Mouse (Mus musculus): ENCODE measurements at regions not wholly inside any gene's neighbourhood (a gene's known extent, or its start where the extent isn't known, plus 50 kb on each side); places are given as distances from the start of the nearest gene placed in this dataset.

DNA sequence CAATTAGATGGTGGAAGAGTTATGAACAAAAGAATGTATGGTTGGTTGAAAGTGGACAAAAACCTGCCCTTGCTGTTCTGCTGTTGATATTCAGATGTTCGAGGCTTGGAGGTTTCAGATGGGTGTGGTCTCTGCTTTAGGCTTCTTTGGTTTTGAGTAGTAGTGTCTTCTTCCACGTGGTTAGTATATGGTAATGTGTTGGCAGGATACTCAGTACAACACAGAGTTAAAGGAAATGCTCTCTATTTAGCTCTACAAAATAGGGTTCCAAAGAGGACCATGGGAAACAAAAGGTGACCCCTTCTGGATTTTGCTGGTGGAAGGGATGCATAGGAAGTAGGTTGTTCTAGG is 333.9 kb upstream of the Tmpo start:
- Histone ChIP-seq H3K4me3 (replicated peaks) (no peak overlapping the region), H3K9me3 (no peaks in the 10 kb centered on the region), H3K4me2 (replicated peaks) (no peak overlapping the region), H3K4me1 (replicated peaks) (no peaks in the 10 kb centered on the region), H3K27ac (no peak overlapping the region), H3K27me3 (replicated peaks) (no peaks in the 10 kb centered on the region), H3K9ac (no peak overlapping the region), H3K36me3 (no peaks in the 10 kb centered on the region)
- WGBS, result 71% methylated on average over 2 of the region's 2 CpGs
- ATAC-seq, result no peak

DNA sequence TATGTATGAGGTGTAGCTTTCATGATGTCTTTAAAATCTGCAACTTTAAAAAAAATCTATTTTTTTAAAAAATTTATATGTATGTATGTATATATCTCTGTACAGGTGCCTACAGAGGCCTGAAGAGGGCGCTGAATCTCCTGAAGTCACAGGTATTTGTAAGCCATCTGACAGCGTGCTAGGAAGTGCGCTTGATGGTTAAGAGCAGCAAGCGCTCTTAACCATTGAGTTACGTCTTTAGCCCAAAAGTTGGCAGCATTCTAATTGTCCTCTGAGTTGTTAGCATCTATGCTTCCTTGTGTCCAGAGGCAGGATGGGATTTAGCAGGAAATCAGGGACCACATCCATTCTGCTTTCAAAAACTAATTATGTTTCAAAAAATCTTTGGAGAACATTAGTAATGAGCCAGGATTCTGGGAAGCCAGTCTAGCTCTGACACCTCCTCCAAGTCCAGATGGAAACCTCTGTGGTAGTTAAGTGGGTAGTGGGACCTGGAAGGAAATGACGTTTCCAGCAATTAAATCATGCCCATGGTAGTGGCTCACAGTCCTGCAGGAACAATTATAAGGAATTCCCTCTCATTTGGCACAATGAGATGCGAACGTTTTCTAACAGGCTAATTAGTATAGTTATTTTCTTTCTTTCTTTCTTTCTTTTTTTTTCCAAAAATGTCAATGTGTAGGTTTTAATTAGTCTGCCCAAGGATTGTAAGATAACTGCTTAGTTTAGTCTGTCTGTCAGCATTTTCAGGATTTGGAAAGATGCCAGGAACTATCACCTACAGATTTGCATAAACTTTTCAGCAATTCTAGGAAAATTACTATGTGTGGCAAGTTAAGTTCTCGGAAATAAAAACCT is 333.3 kb upstream of the Tmpo start:
- Histone ChIP-seq H3K9me3 (no peaks in the 10 kb centered on the region), H3K4me1 (replicated peaks) (no peaks in the 10 kb centered on the region), H3K4me2 (replicated peaks) (no peak overlapping the region), H3K9ac (no peak overlapping the region), H3K27me3 (replicated peaks) (no peaks in the 10 kb centered on the region), H3K4me3 (replicated peaks) (no peak overlapping the region), H3K36me3 (no peaks in the 10 kb centered on the region), H3K27ac (no peak overlapping the region)
- no peak for ATAC-seq
- 85% methylated on average over 9 of the region's 9 CpGs for WGBS

DNA sequence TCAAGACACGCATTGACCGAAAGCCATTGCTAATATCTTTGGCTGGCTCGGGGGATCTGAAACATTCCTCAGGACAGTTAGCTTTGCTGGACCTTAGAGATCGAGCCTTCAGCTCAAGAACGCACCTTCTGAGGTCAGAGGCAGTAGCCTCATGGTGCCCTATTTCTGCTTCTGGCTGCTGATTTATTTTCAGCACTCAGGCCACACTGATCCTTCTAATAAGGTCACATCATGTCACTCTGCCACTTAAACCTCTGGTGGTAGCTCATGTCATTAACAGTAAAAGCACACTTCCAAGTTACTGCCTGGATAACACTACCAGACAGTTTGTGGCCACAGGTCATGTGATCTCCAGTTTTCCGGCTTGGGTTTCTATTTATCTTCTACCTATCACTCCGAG is 325.9 kb upstream of the Tmpo start:
- no peaks in the 10 kb centered on the region for H3K4me1 ChIP-seq (replicated peaks)
- 93% methylated on average over 7 of the region's 7 CpGs for WGBS
- H3K9me3 ChIP-seq, result no peaks in the 10 kb centered on the region
- ATAC-seq, result no peak
- H3K9ac ChIP-seq, result no peak overlapping the region
- H3K36me3 ChIP-seq, result no peaks in the 10 kb centered on the region
- no peak overlapping the region for H3K4me2 ChIP-seq (replicated peaks)
- no peak overlapping the region for H3K4me3 ChIP-seq (replicated peaks)
- H3K27ac ChIP-seq, result no peak overlapping the region
- no peaks in the 10 kb centered on the region for H3K27me3 ChIP-seq (replicated peaks)

DNA sequence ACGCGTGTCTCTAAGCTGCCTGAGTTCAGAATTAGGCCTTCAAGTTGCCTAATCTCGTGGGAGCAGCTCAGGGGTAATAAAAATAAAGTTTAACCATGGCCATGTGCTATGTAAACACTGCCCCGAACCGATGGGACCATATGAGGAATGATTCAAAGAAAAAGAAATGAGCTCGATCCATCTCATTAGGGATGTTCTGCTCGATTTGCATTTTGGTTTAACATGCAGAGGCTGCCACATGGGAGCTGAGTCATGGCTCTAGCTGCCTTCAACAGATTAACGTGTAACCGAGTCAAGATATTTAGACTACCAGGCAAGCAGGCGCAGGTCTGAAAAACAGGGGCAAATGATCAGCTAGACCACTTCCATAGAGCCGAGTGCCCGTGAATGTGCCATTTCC is 323.8 kb upstream of the Tmpo start:
- H3K27ac ChIP-seq, result no peak overlapping the region
- no peaks in the 10 kb centered on the region for H3K4me1 ChIP-seq (replicated peaks)
- no peaks in the 10 kb centered on the region for H3K9me3 ChIP-seq
- no peak for ATAC-seq
- no peaks in the 10 kb centered on the region for H3K27me3 ChIP-seq (replicated peaks)
- no peak overlapping the region for H3K4me2 ChIP-seq (replicated peaks)
- H3K9ac ChIP-seq, result no peak overlapping the region
- WGBS, result 58% methylated on average over 12 of the region's 12 CpGs
- no peak overlapping the region for H3K4me3 ChIP-seq (replicated peaks)
- H3K36me3 ChIP-seq, result no peaks in the 10 kb centered on the region

DNA sequence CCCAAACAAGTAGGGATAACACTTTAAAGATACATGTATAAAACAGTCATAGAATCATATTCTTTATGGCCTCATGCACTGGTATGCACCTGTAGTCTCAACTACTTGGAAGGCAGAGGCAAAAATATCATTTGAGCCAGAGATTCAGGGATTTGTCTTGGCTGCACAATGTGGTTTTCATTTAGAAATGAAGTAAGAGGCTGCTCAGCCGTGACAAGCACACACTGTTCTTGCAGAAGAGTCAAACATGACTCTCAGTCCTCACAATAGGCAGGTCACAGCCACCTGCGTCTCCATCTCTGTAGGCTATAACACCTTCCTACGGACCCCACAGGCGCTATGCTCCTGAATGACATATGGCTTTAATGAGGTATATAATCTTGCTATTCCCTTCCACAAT is 317.4 kb upstream of the Tmpo start:
- H3K4me3 ChIP-seq (replicated peaks), result no peak overlapping the region
- no peak overlapping the region for H3K27ac ChIP-seq
- no peaks in the 10 kb centered on the region for H3K4me1 ChIP-seq (replicated peaks)
- WGBS, result 82% methylated on average over 4 of the region's 4 CpGs
- H3K9ac ChIP-seq, result no peak overlapping the region
- no peaks in the 10 kb centered on the region for H3K27me3 ChIP-seq (replicated peaks)
- no peaks in the 10 kb centered on the region for H3K9me3 ChIP-seq
- no peak overlapping the region for H3K4me2 ChIP-seq (replicated peaks)
- H3K36me3 ChIP-seq, result no peaks in the 10 kb centered on the region
- ATAC-seq, result no peak

DNA sequence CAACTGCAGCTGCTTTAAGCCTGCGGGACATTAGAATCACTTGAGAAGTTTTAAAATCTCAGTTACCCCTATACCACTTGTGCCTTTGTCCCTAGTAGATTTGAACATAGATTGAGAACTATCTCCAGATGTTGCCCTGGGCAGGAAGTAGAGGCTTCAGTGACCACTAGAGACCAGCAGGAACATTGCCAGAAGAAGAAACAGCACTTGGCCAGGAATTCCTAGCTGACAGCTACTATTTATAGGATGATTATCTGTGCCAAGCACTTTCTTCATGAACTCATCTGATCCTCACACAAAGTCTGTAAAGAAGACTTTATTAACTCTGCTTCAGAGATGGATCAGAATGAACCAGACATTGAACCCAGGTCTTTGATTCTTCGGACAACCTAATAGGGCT is 283.6 kb upstream of the Tmpo start:
- ATAC-seq, result no peak
- H3K9ac ChIP-seq, result no peak overlapping the region
- 79% methylated on average over 2 of the region's 2 CpGs for whole genome bisulfite sequencing
- no peaks in the 10 kb centered on the region for H3K4me1 ChIP-seq (replicated peaks)
- no peaks in the 10 kb centered on the region for H3K9me3 ChIP-seq
- H3K4me2 ChIP-seq (replicated peaks), result no peak overlapping the region
- no peaks in the 10 kb centered on the region for H3K27me3 ChIP-seq (replicated peaks)
- H3K4me3 ChIP-seq (replicated peaks), result no peak overlapping the region
- H3K36me3 ChIP-seq, result no peaks in the 10 kb centered on the region
- H3K27ac ChIP-seq, result no peak overlapping the region

DNA sequence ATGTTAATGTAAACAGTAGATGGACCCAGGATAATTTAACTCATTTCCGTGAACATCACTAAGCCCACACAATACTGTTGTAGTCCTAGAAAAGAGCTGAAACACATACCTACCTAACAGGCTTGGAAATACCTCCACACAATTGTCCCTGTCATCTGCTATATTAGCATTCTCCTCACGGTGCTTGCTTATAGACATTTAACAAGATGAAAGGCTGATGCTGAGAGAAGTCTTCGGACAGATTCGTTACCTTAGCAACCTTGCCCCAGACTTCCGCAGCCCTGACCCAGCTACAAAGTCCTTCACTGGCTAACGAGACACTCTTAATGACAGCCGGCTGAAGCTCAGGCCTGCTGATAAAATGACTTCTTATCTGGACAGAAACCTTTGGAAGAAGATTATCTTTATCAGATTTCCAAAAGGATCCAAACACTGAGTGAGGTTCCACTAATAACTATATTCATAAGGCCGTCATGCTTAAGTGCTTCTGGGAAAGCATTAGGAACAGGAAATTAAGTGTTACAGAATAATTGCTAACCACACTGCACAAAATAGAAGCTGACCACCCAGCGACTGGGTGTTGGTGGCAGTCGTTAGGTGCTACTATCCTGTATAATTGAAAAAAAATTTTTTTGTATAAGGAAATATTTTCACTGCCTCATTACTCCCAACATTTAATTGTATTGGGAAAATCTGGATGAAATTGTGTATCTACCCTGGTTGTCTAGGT is 267.0 kb upstream of the Tmpo start:
- Histone ChIP-seq H3K4me3 (replicated peaks) (no peak overlapping the region), H3K9me3 (no peaks in the 10 kb centered on the region), H3K36me3 (no peaks in the 10 kb centered on the region), H3K27me3 (replicated peaks) (no peaks in the 10 kb centered on the region), H3K4me1 (replicated peaks) (no peaks in the 10 kb centered on the region), H3K4me2 (replicated peaks) (no peak overlapping the region), H3K9ac (no peak overlapping the region), H3K27ac (no peak overlapping the region)
- no peak for ATAC-seq
- 33% methylated on average over 10 of the region's 10 CpGs for WGBS

DNA sequence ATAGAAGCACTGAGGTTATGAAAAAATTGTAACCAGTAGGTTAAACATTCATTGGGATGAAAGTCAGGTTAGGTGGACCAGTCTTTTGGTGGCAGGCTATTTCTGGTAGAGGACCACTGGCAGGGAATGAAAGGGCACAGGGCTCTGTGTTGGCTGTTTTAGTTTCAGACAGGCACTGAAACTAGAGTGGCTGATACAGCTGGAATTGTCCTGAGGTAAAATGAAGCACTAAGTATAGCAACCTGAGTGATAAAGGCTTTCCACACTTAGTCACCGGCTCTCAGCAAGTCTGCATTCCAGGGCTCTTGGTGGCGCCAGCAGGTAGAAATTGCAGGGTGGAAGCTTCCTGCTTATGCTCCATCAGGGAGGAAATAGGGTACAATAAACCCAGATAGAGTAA is 262.2 kb upstream of the Tmpo start:
- ATAC-seq, result no peak
- 56% methylated on average over 2 of the region's 2 CpGs for WGBS

DNA sequence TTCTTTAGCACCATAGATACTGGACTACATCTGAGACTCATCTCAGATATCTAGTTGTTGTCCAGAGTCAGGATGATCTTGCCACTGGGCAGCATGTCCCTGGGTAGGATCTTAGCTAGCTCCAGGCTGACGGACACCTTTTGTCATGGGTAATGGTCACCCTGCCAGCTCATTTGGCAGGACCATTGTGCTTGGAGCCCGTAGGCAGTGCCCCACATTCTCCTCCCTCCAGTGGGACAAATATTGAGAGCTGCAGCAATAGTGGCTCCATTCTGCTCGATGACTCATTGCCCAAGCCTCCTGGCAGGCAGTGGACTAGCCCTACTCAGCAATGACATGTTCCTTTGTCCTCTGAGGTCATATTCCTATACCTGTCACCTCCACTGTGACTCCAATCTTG is 258.9 kb upstream of the Tmpo start:
- 0 out of 2 replicates have a peak, but pooled peaks cover 6% of the 10 kb centered on the region for H3K4me1 ChIP-seq (replicated peaks)
- ATAC-seq, result no peak
- no peaks in the 10 kb centered on the region for H3K9me3 ChIP-seq
- H3K4me2 ChIP-seq (replicated peaks), result no peak overlapping the region
- H3K36me3 ChIP-seq, result no peaks in the 10 kb centered on the region
- H3K27ac ChIP-seq, result no peak overlapping the region
- WGBS, result 92% methylated on average over 3 of the region's 3 CpGs
- H3K9ac ChIP-seq, result no peak overlapping the region
- H3K27me3 ChIP-seq (replicated peaks), result no peaks in the 10 kb centered on the region
- H3K4me3 ChIP-seq (replicated peaks), result no peak overlapping the region

More for the DNA sequence above, 262.2 kb upstream of the Tmpo start:
- H3K4me1 ChIP-seq (replicated peaks), result no peaks in the 10 kb centered on the region
- H3K27me3 ChIP-seq (replicated peaks), result no peaks in the 10 kb centered on the region
- no peak overlapping the region for H3K4me3 ChIP-seq (replicated peaks)
- no peak overlapping the region for H3K27ac ChIP-seq
- no peaks in the 10 kb centered on the region for H3K9me3 ChIP-seq
- no peak overlapping the region for H3K9ac ChIP-seq
- no peak overlapping the region for H3K4me2 ChIP-seq (replicated peaks)
- H3K36me3 ChIP-seq, result no peaks in the 10 kb centered on the region

DNA sequence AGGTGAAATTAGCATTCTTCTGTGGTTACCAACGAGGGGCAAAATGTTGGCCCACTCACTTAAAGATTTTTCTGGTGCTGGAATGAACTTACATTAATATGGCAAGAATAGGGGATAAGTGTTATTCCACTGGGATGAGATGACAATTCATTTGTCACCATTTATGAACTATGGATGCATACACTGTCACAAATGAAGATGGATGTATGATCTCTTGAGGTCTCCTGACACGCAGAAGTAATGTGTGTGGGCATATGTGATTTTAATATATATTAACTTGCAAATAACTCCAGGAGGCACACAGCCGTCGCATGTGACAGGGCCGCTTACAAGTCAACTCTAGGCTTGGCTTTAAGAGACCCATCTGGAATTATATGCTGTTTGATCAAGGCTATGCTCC is 256.8 kb upstream of the Tmpo start:
- no peaks in the 10 kb centered on the region for H3K36me3 ChIP-seq
- H3K4me3 ChIP-seq (replicated peaks), result no peak overlapping the region
- no peak for ATAC-seq
- H3K9ac ChIP-seq, result no peak overlapping the region
- H3K27me3 ChIP-seq (replicated peaks), result no peaks in the 10 kb centered on the region
- H3K9me3 ChIP-seq, result no peaks in the 10 kb centered on the region
- no peak overlapping the region for H3K4me2 ChIP-seq (replicated peaks)
- WGBS, result 84% methylated on average over 5 of the region's 5 CpGs
- no peak overlapping the region for H3K27ac ChIP-seq
- H3K4me1 ChIP-seq (replicated peaks), result 0 out of 2 replicates have a peak, but pooled peaks cover 6% of the 10 kb centered on the region

DNA sequence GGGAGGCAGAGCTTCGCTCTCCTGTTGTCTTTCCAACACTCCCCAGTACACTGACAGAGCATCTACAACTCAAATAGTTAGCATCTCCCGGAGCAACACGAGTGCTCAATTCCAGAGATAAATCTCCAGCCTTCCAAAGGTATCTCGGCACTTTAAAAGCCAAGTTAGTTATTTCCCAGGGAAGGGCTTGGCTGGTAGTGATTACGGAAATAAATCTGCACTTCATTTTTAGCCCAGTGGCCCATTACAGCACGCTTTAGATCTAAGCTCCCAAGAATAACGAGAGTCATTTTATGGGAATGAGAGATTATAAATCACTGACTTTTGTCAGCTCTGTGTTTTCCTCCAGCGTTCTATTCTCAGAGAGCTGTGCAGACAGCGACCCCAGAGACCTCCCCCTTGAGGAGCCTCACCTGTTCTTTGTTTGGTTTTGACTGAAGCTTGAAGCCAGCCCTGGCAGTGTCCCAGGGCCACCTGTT is 255.0 kb upstream of the Tmpo start:
- 10% methylated on average over 9 of the region's 9 CpGs for WGBS
- peak; percentile 61; the same call in 1 of the 2 replicates for ATAC-seq

DNA sequence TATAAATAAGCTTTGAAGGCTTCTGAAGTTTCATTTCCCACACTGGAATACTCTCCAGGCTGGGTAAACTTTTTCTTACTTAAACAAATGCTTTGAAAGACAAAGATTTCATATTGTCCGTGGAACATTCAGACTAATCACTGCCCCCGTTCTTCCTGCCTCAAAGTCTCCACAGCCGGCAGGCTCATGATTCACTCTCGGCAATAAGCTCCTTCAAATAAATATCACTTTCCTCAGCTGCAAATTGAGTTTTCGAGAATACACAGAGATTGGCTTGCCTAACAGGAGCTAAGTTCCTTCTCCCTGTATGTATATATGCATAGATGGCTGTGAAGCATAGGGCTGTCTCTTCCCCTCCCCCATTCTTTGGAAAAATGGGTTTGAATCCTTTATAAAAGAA is 249.2 kb upstream of the Tmpo start:
- Histone ChIP-seq H3K27ac (no peak overlapping the region), H3K9me3 (no peaks in the 10 kb centered on the region), H3K4me3 (replicated peaks) (no peak overlapping the region), H3K4me1 (replicated peaks) (no peaks in the 10 kb centered on the region), H3K27me3 (replicated peaks) (no peaks in the 10 kb centered on the region), H3K9ac (no peak overlapping the region), H3K4me2 (replicated peaks) (no peak overlapping the region), H3K36me3 (no peaks in the 10 kb centered on the region)
- 24% methylated on average over 5 of the region's 5 CpGs for WGBS
- ATAC-seq, result no peak

More for the DNA sequence above, 255.0 kb upstream of the Tmpo start:
- Histone ChIP-seq H3K4me3 (replicated peaks) (no peak overlapping the region), H3K9me3 (no peaks in the 10 kb centered on the region), H3K9ac (no peak overlapping the region), H3K4me1 (replicated peaks) (0 out of 2 replicates have a peak, but pooled peaks cover 6% of the 10 kb centered on the region), H3K36me3 (no peaks in the 10 kb centered on the region), H3K4me2 (replicated peaks) (no peak overlapping the region), H3K27me3 (replicated peaks) (no peaks in the 10 kb centered on the region), H3K27ac (no peak overlapping the region)

DNA sequence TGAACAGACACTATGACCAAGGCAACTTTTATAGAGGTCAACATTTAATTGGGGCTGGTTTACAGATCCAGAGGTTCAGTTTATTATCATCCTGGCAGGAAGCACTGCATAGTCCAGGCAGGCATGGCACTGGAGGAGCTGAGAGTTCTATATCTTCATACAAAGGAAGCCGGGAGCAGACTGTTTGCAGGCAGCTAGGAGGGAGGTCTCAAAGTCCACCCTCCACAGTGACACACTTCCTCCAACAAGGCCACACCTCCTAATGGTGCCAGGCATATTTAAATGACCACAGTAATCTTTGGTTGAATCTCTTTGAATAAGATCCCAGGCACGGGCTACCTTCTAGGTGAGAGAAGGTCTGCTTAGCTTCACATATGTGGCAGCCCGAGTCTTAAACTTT is 245.5 kb upstream of the Tmpo start:
- Histone ChIP-seq H3K9ac (no peak overlapping the region), H3K9me3 (no peaks in the 10 kb centered on the region), H3K27ac (no peak overlapping the region), H3K36me3 (no peaks in the 10 kb centered on the region), H3K4me2 (replicated peaks) (no peak overlapping the region), H3K4me1 (replicated peaks) (no peaks in the 10 kb centered on the region), H3K4me3 (replicated peaks) (no peak overlapping the region), H3K27me3 (replicated peaks) (no peaks in the 10 kb centered on the region)
- peak; percentile 63 for ATAC-seq
- 74% methylated on average over 3 of the region's 3 CpGs for WGBS

Measured in intestine, embryonic 15.5 days (tissue).